Mouse (Mus musculus): ENCODE measurements around the gene Canx.
A peak's percentile ranks its signal among the peaks of the same experiment; 100 is the strongest.

Canx gene

GRCm38 (mm10) chr11:50275568-50276151, 49.8 kb downstream of the Canx start:
- DNase-seq (ENCODE audit: low read depth, low spot score): no peak

- DNase-seq (ENCODE audit: low read depth, low spot score): no peak
Measured at GRCm38 (mm10) chr11:50275077-50275476, 50.4 kb downstream of the Canx start.

- DNase-seq (ENCODE audit: low read depth, low spot score): no peak
Measured at GRCm38 (mm10) chr11:50272819-50273218, 52.7 kb downstream of the Canx start.

- DNase-seq (ENCODE audit: low read depth, low spot score): no peak
Measured at GRCm38 (mm10) chr11:50269885-50270284, 55.6 kb downstream of the Canx start.

GRCm38 (mm10) chr11:50269163-50269562, 56.3 kb downstream of the Canx start:
- peak; percentile 63 for DNase-seq (ENCODE audit: low read depth, low spot score)

- no peak for DNase-seq (ENCODE audit: low read depth, low spot score)
Measured at GRCm38 (mm10) chr11:50266997-50267396, 58.5 kb downstream of the Canx start.

GRCm38 (mm10) chr11:50265931-50266330, 59.5 kb downstream of the Canx start:
- DNase-seq (ENCODE audit: low read depth, low spot score): no peak

GRCm38 (mm10) chr11:50263198-50263597, 62.3 kb downstream of the Canx start:
- no peak for DNase-seq (ENCODE audit: low read depth, low spot score)

GRCm38 (mm10) chr11:50262020-50262419, 63.5 kb downstream of the Canx start:
- DNase-seq (ENCODE audit: low read depth, low spot score): peak; percentile 34

- no peak for DNase-seq (ENCODE audit: low read depth, low spot score)
Measured at GRCm38 (mm10) chr11:50258310-50258709, 67.2 kb downstream of the Canx start.

GRCm38 (mm10) chr11:50256615-50257014, 68.9 kb downstream of the Canx start:
- DNase-seq (ENCODE audit: low read depth, low spot score): no peak

GRCm38 (mm10) chr11:50254010-50254580, 71.4 kb downstream of the Canx start:
- no peak for DNase-seq (ENCODE audit: low read depth, low spot score)

GRCm38 (mm10) chr11:50253393-50253792, 72.1 kb downstream of the Canx start:
- no peak for DNase-seq (ENCODE audit: low read depth, low spot score)

- no peak for DNase-seq (ENCODE audit: low read depth, low spot score)
Measured at GRCm38 (mm10) chr11:50252684-50253265, 72.7 kb downstream of the Canx start.

GRCm38 (mm10) chr11:50252166-50252565, 73.3 kb downstream of the Canx start:
- no peak for DNase-seq (ENCODE audit: low read depth, low spot score)

- no peak for DNase-seq (ENCODE audit: low read depth, low spot score)
Measured at GRCm38 (mm10) chr11:50248473-50249171, 76.9 kb downstream of the Canx start.

GRCm38 (mm10) chr11:50245269-50245668, 80.2 kb downstream of the Canx start:
- DNase-seq (ENCODE audit: low read depth, low spot score): no peak

Data from A20 (cell line).